Mouse (Mus musculus): ENCODE data around the gene S100a10. TPM values are rescaled to one million over a fixed set of nuclear protein-coding genes. Genes with fewer than 3 reads are reported as not detected.

Gene S100a10
- 1,093 TPM for polyA plus RNA-seq (2017; shearing (Covaris generic))

DNA sequence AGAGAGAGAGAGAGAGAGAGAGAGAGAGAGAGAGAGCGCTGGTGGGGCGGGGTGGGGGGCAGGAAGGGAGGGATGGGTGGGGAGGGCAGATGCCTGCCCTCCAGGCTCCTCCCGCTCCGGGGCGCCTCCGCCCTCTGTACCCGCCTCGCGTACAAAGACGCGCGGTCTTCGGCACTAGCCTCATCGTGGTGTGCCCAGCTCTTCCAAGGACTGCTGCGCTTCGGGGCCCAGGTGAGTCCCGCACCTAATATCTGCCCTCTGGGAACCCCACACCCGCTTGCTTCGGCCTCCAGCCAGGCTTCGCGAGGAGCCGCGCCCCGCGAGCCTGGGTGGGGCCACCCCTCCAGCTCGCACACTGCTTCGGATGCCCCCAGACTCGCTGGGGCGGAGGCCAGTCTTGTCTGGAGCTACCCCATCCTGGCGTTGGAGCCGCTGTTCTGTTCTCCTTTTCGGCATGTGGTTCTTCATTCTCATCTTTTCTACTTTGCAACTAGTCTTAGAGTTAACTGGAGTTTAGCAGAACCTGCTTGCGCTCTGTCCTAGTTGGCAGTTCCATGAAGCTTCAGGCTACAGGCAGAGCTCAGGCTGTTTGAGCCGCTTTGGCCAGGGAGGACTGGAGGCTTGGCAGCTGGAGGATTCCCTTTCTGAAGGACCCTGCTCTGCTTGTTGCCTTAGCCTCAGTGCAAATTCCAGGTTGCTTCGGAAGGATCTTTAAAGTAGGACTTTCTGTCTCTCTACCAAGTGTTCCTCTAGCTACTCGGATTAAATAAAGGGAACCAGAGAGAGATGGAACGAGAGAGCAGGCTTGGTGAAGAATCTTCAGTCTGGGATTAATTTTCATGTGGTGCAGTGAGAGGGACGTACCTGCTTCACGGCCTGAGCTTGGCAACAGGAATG, at the start of gene S100a10:
TSS of gene S100a10 (plus strand) at position 100 of the 897 bp plus-strand sequence.

DNA sequence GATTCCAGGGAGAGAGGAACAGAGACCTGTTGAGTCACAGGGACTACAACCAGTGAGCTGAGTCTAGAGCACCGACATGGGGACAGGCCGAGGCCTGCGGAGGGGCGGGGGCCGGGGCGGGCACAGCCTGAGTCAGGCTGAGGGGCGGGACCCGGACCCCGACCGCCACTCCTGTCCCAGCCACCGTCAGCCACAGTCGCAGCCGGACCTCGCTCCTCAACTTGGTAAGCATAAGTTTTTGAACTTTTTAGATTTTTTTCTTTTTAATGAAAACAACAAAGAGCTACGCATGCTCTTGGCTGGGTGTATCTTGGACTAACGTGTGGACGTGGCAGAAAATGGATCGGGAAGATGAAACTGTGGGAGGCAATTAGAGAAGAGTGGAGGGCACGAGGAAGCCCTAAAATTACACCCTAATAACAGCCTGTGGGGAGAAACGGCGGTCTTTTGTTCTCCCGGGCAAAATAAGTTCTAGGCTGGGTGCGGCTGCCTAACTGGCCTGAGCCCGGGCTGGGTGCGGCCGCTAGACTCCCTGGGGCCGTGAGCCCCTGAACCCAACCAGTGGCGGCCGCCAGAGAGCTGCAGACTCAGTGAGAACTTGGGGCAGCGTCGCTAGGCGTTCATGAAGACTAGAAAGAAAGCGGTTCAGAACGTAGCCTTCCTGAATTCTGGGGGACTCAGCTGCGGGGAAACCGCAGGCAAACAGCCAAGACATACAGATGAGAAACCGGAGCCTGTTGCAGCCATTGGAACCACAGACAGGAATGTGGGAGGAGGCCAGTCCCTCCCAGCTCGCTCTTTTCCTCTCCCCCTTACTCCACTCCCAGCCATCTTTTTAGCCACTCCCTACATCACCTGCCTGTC, 34.3 kb upstream of the S100a10 start, which contains the start of gene S100a11:
TSS of gene S100a11 (plus strand) at position 159 of the 864 bp plus-strand sequence.

Other genes with a start within 250 kb of the S100a10 start
- not detected for gene Hrnr, start 235.3 kb upstream of the S100a10 start, polyA plus RNA-seq (2017; shearing (Covaris generic))
- not detected for gene Rptn, start 161.4 kb upstream of the S100a10 start, polyA plus RNA-seq (2017; shearing (Covaris generic))
- 0.15 TPM for gene Tchh, start 112.8 kb upstream of the S100a10 start, polyA plus RNA-seq (2017; shearing (Covaris generic))
- gene Tchhl1, start 86.3 kb upstream of the S100a10 start, polyA plus RNA-seq (2017; shearing (Covaris generic)), result not detected
- gene S100a11, start 34.6 kb upstream of the S100a10 start, polyA plus RNA-seq (2017; shearing (Covaris generic)), result 924 TPM
- not detected for gene Tdpoz2, start 97.6 kb downstream of the S100a10 start, polyA plus RNA-seq (2017; shearing (Covaris generic))
- not detected for gene Tdpoz1, start 121.2 kb downstream of the S100a10 start, polyA plus RNA-seq (2017; shearing (Covaris generic))
- not detected for gene Gm37596, start 138.0 kb downstream of the S100a10 start, polyA plus RNA-seq (2017; shearing (Covaris generic))
- gene Gm5773, start 217.9 kb downstream of the S100a10 start, polyA plus RNA-seq (2017; shearing (Covaris generic)), result not detected
- gene Tdpoz4, start 241.3 kb downstream of the S100a10 start, polyA plus RNA-seq (2017; shearing (Covaris generic)), result not detected